Mouse (Mus musculus) T-helper 17 cell (primary cell): ENCODE measurements at regions not wholly inside any gene's neighbourhood (a gene's known extent, or its start where the extent isn't known, plus 50 kb on each side); places are given as distances from the start of the nearest gene placed in this dataset.
"Not testable (repeated sequence)": the region's sequence is repeated elsewhere in the genome, so short reads cannot be mapped to it uniquely, and the experiment has no call there.

Experiments
- in situ Hi-C, 2 experiments: fragments of 300-600 bp; cut with MboI, MseI; formaldehyde crosslinking; loops; 1 replicate in 1 of 2; 2 replicates in 1 of 2; pipeline ENCODE4 v1.15.1; 2025; ENCODE audit warnings: high pct_unique_total_duplicates in 2 of 2

DNA sequence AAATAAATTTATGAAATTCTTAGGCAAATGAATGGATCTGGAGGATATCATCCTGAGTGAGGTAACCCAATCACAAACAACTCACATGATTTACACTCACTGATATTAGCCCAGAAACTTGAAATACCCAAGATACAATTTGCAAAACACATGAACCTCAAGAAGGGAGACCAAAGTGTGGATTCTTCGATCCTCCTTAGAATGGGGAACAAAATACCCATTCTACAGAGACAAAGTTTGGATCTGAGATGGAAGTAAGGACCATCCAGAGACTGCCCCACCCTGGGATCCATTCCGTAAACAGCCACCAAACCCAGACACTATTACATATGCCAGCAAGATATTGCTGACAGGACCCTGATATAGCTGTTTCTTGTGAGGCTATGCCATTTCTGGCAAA, 971.2 kb downstream of the Agbl1 start:
- in situ Hi-C loops: not testable (repeated sequence)

DNA sequence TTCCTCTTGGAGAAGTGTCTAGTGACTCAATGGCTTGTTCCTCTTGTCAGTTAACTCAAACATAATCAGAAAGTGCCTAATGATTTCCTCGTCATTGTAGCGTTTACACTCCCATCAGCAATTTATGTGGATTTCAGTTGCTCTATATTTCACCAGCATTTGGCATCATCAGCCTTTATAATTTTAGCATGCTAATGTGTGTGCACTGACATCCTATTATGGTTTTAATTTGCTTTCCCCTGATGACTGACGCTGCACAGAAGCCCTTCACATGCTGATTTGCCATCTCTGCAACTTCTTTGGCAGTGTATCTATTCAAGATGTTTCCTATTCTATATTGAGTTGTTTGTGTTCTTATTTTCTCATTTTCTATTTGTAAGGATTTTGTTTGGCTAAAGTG, 975.9 kb downstream of the Agbl1 start:
- in situ Hi-C loops: no loop called here

DNA sequence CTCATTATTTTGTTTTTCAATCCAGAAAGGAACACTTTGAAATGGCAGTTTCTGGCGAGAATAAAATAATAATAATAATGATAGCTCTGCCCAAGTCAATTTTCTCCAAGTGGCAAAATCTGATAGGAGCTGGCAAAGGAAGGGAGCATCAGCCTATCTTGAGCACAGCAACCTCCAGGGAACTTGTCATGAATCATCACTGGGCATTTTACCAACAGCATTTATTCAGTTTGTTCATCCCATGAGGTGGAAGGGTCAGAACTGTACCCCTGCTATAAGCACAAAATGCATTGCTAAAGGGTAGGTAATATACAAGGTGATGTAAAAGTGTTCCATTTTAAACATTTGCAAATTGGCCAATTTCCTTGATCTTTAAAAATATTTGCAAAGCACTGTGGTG, 1019.7 kb downstream of the Agbl1 start:
- in situ Hi-C loops: no loop called here

DNA sequence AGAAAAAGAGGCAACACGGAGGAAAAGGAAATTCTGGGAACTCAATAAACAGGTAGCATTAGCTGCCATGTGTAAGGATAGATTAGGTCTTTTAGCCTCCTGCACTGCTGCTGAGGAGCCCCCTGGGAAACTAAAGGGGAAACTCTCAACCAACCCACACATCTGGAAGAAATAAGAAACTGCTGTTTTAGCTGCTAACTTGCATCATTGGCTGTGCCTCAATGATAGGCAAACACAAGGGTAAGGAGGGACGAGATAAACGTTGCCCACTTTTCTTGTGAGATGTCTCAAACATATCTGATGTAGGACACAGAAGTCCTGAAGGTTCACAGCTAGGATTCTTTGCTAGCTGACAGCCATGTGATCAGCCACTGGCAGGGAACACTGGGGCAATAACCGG, 1058.0 kb downstream of the Agbl1 start:
- in situ Hi-C loops: loop anchor here in 1 of 2 experiments (25.0 kb wide), 1 partner anchor 1675 kb away; no protein-coding TSS in a partner anchor

DNA sequence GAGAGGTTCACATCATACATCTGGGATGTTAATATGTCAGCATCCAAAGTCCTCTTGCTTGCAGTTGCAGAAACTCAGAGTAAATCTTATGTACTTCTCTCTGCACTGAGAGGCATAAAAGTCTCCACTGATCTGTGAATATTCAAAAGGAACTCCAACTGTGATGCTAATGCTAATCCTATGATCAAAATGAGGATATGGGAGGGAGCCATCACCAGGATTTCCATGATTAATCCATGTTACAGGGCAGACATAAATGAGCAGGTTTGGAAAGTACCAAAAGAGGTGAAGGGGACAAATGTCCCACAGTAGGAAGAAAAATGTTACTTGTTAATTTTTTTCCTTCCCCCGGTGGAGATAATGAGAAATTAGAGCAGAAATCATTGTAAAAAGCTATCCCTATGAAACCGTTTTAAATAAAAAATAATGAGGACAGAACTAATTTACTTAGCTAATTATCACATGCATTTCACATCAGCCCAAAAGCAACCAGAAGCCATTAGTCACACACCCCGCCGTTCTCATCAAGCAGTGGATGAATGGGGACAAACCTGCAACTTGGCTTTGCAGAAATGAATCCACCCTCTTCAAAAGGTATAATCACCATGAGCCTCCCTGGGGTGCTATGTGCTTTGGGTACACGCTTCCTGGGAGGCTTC, 1065.4 kb downstream of the Agbl1 start:
- in situ Hi-C loops: loop anchor here in 1 of 2 experiments (25.0 kb wide), 1 partner anchor 1667 kb away; no protein-coding TSS in a partner anchor

GRCm38 (mm10) chr7:77303227-77303626, 1073.5 kb downstream of the Agbl1 start:
- in situ Hi-C loops: loop anchor here in 1 of 2 experiments (25.0 kb wide), 1 partner anchor 1459 kb away; no protein-coding TSS in a partner anchor

GRCm38 (mm10) chr7:77303935-77304334, 1074.2 kb downstream of the Agbl1 start:
- in situ Hi-C loops: loop anchor here in 1 of 2 experiments (25.0 kb wide), 1 partner anchor 1458 kb away; no protein-coding TSS in a partner anchor

- in situ Hi-C loops: loop anchor here in 1 of 2 experiments (25.0 kb wide), 1 partner anchor 1457 kb away; no protein-coding TSS in a partner anchor
These were observed 1075.8 kb downstream of the Agbl1 start for GRCm38 (mm10) chr7:77305471-77305870.

DNA sequence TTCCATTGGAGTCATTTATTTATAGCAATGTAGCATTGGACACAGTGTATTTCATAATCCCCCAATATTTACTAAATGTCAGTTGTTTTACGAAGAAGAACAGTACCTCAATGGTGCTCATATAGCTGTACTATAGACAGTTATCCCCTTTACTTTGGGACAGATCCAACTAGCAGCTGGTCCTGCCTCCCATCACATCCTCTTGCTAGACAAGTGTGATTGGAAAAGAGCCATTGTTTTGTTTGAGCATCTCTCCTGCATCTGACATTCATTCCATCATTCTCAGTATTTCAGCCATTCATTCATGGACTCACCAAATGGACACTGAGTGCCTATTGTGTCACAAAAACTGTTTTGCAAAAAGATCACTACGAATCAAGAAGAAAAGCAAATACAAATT, 1082.0 kb downstream of the Agbl1 start:
- in situ Hi-C loops: loop anchor here in 1 of 2 experiments (25.0 kb wide), 1 partner anchor 1451 kb away; no protein-coding TSS in a partner anchor

DNA sequence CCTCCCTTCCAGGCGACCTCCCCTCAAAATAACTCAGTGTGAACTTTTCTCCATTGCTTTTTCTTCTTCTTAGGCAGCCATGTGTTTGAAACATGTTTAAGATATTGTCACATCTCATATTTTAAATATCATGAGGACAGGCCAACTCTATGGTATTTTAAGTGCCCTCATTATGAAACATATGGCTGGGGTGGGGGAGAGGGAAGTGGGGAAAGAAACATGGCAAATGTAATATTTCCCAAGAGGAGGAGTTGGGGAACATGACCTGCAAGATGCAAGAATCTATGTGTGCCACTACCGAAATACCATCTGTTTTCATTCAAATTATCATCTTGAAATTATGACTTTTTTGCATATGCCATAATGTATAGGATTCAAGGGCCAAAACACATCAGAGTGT, 1095.5 kb downstream of the Agbl1 start:
- in situ Hi-C loops: no loop called here

- in situ Hi-C loops: no loop called here
These were observed 1097.1 kb downstream of the Agbl1 start for GRCm38 (mm10) chr7:77326836-77327235.

DNA sequence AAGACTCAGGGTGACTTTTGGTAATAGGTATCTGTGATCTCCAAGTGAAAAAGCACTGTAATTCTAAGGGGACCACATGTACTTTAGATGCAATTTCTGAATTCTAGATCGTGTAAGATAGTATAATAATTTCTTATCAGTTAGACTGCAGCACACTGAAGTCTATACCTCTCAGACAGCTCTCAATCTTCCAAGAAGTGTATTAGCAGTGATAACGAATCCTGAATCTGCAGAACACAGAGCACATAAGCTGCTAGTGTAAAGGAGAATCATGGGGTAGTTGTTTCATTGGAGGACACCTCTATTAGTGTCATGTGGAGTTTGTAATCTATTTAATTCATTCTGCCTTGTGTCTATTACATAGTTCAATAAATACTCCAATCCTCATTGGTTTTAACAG, 1097.8 kb downstream of the Agbl1 start:
- in situ Hi-C loops: no loop called here

DNA sequence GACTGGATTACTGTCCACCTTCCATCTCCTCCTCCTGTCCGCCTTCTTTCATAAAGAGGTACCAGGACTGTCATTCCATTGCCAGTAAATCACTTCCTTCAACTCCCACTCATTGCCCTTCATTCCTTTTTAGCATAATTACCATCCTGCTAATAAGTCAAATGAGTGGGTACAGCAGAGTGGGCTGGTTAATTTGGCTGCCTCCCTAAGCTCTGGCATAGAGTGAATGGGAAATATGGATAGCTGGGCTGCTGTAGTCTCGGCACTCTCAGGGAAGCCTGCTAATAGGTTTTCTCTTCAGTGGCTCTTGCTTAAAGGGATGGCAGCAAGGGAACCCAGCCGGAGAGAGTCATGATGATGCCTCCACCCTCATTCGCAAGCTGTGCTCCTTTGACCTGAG, 1108.9 kb downstream of the Agbl1 start:
- in situ Hi-C loops: no loop called here
